Mouse (Mus musculus) liver (tissue): ENCODE data around the gene Srrm1.
A peak's percentile ranks its signal among the peaks of the same experiment; 100 is the strongest.
"Not testable (repeated sequence)": the region's sequence is repeated elsewhere in the genome, so short reads cannot be mapped to it uniquely, and the experiment has no call there.

ENCODE experiments used
- DNase-seq: peaks from one replicate; pipeline ENCODE4 v3.0.0-alpha.2; 2020; ENCODE audit warnings: mixed read lengths

Gene Srrm1

GRCm38 (mm10) chr4:135300248-135301041, 52.7 kb downstream of the Srrm1 start:
- DNase-seq = peak; percentile 45

DNA sequence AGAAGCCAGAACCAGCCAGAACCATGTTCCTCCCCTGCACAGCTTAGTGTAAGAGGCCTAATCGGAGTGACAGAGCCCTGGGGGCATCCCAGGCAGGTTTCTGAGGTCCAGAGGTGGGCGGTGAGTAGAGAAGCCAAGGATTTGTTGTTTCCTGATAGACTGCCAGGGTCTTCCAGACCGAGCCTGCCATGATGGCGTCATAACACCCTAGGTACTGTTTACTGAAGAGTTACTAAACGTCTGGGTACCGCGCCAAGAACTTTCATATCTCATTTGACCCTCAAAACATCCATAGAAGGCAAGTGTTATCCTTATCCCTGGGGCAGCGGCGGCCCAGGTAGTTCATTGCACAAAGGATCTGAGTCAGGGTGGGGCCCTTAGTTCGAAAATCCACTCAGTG, 54.4 kb downstream of the Srrm1 start:
- DNase-seq = no peak

GRCm38 (mm10) chr4:135297931-135298546, 55.1 kb downstream of the Srrm1 start:
- no peak for DNase-seq

GRCm38 (mm10) chr4:135297146-135297545, 56.0 kb downstream of the Srrm1 start:
- DNase-seq = peak; percentile 70

GRCm38 (mm10) chr4:135296565-135296964, 56.6 kb downstream of the Srrm1 start:
- DNase-seq = no peak

GRCm38 (mm10) chr4:135293813-135294212, 59.3 kb downstream of the Srrm1 start:
- no peak for DNase-seq

DNA sequence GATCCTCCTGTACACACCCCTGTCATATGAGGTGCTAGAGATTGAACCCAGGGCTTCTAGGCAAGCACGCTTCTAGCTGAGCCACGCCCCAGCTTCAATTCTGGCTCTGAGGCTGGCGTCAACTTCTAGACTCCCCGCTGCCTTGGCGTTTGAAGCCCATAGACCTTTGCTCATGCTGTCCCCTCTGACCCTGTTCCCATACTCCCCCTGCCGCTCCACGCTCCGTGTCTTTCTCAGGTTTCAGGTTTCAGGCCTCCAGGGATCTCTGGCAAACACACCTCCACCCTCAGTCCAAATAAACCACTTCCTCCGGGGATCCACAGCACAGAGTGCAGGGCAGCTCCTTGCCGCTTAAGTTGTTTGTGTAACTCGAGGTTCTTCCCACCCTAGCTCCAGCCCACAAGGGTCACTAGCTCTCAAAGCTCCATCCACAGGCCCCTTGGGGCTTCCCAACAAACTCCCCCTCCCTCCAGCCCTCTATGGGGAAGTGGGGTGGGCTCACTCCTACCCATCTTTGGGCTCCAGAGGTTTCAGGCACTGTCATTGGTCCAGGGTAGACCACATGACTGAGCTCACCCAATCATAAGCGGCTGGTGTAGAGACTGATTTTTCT, 60.5 kb downstream of the Srrm1 start:
- DNase-seq = peak; percentile 50

- DNase-seq = no peak
These were observed 61.3 kb downstream of the Srrm1 start for GRCm38 (mm10) chr4:135291841-135292240.

DNA sequence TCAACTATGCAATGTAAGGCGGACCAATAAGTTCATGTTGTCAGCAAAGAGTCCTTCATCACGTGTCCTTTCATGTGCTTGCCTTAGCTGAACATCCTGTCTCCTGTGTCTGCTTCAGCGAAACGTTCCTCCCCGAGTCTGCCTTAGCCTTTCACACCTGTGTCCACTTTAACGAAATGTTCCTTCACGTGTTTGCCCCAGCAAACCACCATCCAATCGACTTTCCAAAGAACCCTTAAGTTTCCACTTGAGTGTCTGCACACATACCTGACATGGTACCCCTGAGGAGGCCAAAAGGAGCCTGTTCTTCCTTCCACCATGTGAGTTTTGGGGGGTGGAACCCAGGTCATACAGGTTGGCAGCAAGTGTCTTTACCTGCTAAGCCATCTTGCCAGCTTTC, 61.9 kb downstream of the Srrm1 start:
- DNase-seq = no peak

GRCm38 (mm10) chr4:135287975-135288374, 65.1 kb downstream of the Srrm1 start:
- DNase-seq = peak; percentile 85

DNA sequence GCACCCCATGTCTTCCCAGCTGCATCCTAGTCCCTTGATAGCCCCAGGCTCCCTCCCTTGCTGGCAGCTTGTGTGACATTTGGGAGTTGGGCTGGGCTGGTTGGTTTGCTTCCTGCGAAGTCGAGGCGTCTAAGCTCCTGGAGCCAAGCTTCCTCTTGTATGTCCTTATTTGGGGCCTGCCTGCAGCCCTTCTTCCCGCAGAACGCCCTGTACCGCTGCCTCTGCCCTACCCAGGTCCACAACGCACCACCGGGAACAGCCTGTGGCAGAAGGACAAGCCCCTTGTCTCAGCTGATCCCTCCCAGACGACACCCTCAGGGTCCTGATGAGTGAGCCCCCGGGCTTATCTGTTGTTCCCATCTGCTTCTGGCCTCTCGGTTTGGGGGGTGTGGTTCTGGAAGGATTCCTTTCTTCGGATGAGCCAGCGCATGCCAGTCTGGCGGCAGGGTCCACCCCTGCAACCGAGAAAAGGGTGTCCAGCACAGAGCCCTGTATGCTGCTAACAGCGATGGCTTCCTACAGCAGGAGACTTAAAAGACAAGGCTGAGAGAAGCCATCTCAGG, 66.2 kb downstream of the Srrm1 start:
- peak; percentile 85 for DNase-seq

DNA sequence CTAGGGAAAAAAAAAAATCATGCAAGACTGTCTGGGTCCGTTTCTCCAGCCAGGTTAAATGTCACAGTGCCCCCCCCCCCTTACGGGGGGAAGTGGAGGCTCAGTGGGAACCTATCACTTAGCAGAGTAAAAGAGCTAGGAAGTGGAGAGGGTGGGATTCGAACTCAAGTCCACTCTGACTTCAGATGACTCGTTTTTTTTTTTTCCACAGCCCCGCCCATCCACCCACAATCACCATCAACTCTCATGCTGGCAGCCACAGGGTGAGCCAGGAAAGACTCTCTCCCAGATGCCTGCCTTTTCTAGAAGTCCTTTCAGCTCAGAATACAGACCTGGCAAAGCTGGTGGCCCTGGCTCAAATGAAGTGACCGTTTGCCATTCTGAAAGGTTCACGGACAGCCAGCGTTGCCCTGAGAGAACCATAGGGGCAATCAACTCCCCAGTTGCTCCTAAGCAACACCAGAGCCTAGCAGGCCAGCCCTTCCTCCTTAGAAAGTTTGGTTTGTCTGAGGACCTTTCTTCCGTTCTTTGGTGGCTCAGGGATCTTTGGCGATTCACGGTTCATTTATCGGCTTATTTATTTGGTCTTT, 67.0 kb downstream of the Srrm1 start:
- DNase-seq = peak; percentile 69

DNA sequence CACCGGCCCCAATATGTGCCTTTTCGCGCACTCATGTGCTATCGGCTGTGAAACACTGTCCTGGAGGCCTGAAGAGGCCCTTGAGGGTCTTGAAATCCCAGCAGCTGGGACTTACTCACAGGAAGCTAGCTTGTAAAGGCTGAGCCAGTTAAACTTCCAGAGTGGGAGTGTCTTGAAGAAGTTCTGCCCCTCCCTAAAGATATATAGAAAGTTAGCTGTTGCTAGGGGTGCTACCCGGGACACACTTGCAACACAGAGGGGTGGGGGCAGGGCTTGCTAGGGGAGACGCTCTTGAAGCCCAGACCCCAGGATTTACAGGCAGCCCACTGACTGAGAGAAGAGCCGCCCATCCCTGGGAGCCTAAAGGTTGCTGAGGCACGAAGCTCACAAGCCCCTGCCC, 67.7 kb downstream of the Srrm1 start:
- DNase-seq = peak; percentile 36

GRCm38 (mm10) chr4:135283875-135284274, 69.2 kb downstream of the Srrm1 start:
- DNase-seq = no peak

GRCm38 (mm10) chr4:135283417-135283816, 69.7 kb downstream of the Srrm1 start:
- no peak for DNase-seq

DNA sequence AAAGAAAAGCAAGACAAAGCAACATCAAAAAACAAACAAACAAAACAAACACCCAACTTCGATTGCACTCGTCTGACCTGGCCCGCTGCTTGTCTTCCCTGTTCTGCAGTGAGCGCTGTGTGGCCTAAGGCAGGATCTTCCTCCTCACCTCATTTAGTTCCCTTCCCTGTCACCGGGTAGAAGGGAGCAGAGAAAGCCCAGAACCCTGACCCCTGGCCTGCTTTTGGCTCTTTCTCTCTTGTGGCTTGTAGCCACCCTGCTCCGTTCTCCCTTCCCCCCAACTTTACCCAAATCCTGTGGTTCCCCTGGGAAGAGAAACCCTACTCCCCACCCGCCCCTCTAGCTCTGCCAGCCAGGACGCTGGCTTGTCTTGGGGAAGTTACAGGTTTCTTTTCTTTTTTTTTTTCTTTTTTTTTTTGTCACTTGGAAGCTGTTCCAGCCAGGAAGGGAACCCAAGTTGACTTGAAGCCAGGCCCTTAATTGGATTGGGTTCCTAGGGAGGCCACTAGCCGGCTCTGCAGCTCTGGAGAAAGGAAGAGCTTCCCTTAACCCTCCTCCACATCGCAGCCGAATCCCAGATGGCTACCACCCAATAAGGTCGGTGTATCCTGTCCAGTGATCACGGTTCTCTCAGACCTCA, 70.3 kb downstream of the Srrm1 start:
- DNase-seq = no peak

DNA sequence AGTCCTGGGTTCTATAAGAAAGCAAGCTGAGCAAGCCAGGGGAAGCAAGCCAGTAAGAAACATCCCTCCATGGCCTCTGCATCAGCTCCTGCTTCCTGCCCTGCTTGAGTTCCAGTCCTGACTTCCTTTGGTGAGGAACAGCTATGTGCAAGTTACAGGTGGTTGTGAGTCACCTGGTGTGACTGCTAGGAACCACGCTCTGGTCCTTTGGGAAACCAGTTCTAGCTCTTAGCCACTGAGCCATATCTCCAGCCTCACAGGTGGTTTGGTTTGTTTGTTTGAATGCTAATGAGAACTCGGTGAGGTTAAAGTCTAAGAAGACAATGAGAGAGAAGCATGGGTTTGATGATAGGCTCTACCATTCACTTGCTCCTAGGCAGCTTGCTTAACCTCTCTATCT, 73.1 kb downstream of the Srrm1 start:
- DNase-seq = not testable (repeated sequence)

GRCm38 (mm10) chr4:135276681-135277379, 76.3 kb downstream of the Srrm1 start:
- no peak for DNase-seq

DNA sequence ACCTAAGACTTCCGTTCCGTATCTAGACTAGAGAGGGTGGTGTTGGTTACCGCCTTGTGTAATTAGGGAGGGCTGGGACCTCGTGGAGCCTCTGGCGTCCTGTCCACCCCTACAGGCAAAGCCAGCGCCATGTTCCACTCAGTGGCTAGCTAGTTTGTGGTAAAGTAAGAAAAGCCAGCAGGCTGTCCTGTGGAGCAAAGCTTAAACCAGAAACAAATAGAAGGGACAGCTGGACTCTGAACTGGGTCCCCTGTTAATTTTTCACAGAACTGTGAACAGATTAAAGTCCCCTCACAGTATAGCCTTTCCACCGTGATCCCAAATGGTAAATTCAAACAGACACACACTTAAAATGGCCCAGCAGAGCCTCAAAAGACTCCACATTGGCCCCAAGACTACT, 78.4 kb downstream of the Srrm1 start:
- no peak for DNase-seq

DNA sequence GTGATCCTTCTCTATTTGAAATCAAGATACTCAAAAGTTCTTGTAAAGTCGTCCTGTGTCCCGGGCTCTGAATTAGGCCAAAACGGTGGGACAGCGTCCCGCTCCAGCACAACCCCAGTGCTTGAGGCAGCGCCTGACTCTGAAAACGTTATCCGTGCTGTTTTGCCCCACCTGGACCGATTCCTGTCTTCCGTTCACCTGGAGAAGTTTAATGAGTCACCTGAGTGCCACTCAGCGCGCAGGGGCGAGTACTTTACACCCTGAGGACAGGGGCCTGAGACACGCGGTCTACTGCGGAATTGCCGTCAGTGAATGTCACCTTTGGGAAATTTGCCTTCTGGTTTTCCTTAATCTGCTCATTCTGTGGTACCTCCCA, 79.8 kb downstream of the Srrm1 start:
- DNase-seq = no peak

GRCm38 (mm10) chr4:135272640-135273306, 80.3 kb downstream of the Srrm1 start, which contains the start of gene Clic4:
Gene Clic4 (minus strand): TSS chr4:135272814.
- DNase-seq = peak; percentile 100
